Mouse (Mus musculus) forebrain, embryonic 11.5 days (tissue): ENCODE data around the gene Pip5kl1. TPM values are rescaled to one million over a fixed set of nuclear protein-coding genes. Genes with fewer than 3 reads are reported as not detected.

ENCODE experiments used
- ATAC-seq: fragments of 200-750 bp; cut with Nextera tagmentation; replicated peaks from 2 replicates; pipeline ENCODE4 v1.8.0; 2017; ENCODE audit warnings: moderate TSS enrichment; ENCODE audit not compliant: low FRiP score
- DNase-seq: peaks from one replicate; pipeline ENCODE4 v3.0.0-alpha.2; 2017; ENCODE audit warnings: low spot score
- H3K27ac ChIP-seq: fragments of 300-500 bp; sonication (generic); 2 replicates; pipeline ENCODE4 v1.5.1; 2014; ENCODE audit warnings: low read depth, low read length
- H3K27me3 ChIP-seq: fragments of 300-500 bp; sonication (generic); 2 replicates; pipeline ENCODE4 v1.6.1; 2014; ENCODE audit warnings: mild to moderate bottlenecking, low read length, mixed read lengths; ENCODE audit not compliant: control insufficient read depth, insufficient read depth
- H3K36me3 ChIP-seq: fragments of 300-500 bp; sonication (generic); 2 replicates; pipeline ENCODE4 v1.6.1; 2014; ENCODE audit warnings: mild to moderate bottlenecking, low read length, moderate library complexity, mixed read lengths; ENCODE audit not compliant: control insufficient read depth, insufficient read depth
- H3K4me1 ChIP-seq: fragments of 300-500 bp; sonication (generic); replicated peaks from 2 replicates; pipeline ENCODE4 v1.6.1; 2014; ENCODE audit warnings: low read length, mixed read lengths; ENCODE audit not compliant: control insufficient read depth, insufficient read depth
- H3K4me2 ChIP-seq: fragments of 300-500 bp; sonication (generic); 2 replicates; pipeline ENCODE4 v1.6.1; 2014; ENCODE audit warnings: low read depth, mild to moderate bottlenecking, low read length, moderate library complexity, mixed read lengths; ENCODE audit not compliant: severe bottlenecking
- H3K4me3 ChIP-seq: fragments of 300-500 bp; sonication (generic); 2 replicates; pipeline ENCODE4 v1.5.1; 2014; ENCODE audit warnings: low read depth, low read length
- H3K9ac ChIP-seq: fragments of 300-500 bp; sonication (generic); 2 replicates; pipeline ENCODE4 v1.6.1; 2014; ENCODE audit warnings: low read length
- H3K9me3 ChIP-seq: fragments of 300-500 bp; sonication (generic); 2 replicates; pipeline ENCODE4 v1.6.1; 2016; ENCODE audit warnings: low read length, mixed read lengths; ENCODE audit not compliant: control insufficient read depth
- WGBS: fragments of 180-500 bp; shearing (Covaris S2); extraction: QIAGEN DNeasy Blood & Tissue Kit; methylation state at CpG from one replicate; pipeline ENCODE4 v1.1.7; 2014; 5-methylcytosine and 5-hydroxymethylcytosine counted together
- polyA plus RNA-seq: library from polyadenylated mRNA; unstranded; fragments of >200 nt; fragmentation: Nextera tagmentation; extraction: Ambion mirVana; gene quantifications from 2 replicates; pipeline ENCODE4 v1.2.1, GENCODE M21; 2014

Gene Pip5kl1
- polyA plus RNA-seq, 1 experiment from 2014 or later, result 1.8 TPM

DNA sequence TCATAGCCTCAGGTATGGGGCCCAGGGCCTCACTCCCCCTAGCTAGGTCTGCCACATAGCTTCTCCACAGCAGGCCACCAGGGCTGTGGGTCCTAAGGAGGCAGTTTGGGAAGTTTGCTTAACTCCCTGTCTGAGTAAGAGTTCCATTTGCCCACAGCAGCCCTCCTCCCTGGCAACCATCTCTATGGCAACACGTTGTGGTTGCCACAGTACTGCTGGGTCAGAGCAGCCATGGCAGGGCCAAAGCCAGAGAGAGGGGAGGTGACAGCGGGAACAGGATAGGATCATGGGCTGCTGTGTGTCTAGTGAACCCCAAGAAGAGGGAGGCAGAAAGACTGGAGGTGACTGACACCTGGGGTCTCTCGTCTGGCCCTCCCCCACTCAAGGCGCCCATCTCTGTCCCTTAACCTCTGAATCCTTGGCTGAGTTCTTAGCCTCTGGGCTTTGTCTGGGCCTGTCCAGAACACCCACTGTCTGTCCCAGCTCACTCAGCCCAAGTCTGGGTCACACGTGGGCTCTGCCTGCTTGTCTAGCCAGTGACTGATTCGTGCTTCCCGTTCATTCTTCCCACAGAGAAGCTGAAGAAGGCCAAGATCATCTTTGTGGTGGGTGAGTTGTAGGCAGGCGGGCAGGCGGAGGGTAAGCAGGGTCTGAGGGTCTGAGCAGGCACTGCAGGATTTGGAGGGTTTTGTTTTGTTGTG, 54.8 kb downstream of the Pip5kl1 start:
- Histone ChIP-seq H3K4me1 (peaks cover 18% of the 10 kb centered on the region), H3K27me3 (no peaks in the 10 kb centered on the region), H3K4me2 (peak overlapping the region; percentile 26; the same call in 1 of the 2 replicates), H3K4me3 (no peak overlapping the region), H3K27ac (peak overlapping the region; percentile 12), H3K9ac (peak overlapping the region; percentile 45), H3K36me3 (no peaks in the 10 kb centered on the region), H3K9me3 (no peaks in the 10 kb centered on the region)
- peak; percentile 56 for ATAC-seq
- peak; percentile 84 for DNase-seq
- WGBS, result 28% methylated on average over 9 of the region's 9 CpGs

- 77% methylated on average over 8 of the region's 9 CpGs for WGBS
- H3K4me2 ChIP-seq, result no peak overlapping the region; the same call in 1 of the 2 replicates
- no peaks in the 10 kb centered on the region for H3K9me3 ChIP-seq
- H3K4me3 ChIP-seq, result no peak overlapping the region
- H3K27ac ChIP-seq, result no peak overlapping the region
- no peaks in the 10 kb centered on the region for H3K36me3 ChIP-seq
- no peak for DNase-seq
- peaks cover 18% of the 10 kb centered on the region for H3K4me1 ChIP-seq
- H3K9ac ChIP-seq, result no peak overlapping the region; the same call in 1 of the 2 replicates
- ATAC-seq, result no peak
- no peaks in the 10 kb centered on the region for H3K27me3 ChIP-seq
Measured at GRCm38 (mm10) chr2:32630036-32630435, 55.4 kb downstream of the Pip5kl1 start.

GRCm38 (mm10) chr2:32631046-32631445, 56.4 kb downstream of the Pip5kl1 start:
- Histone ChIP-seq H3K27ac (no peak overlapping the region), H3K9me3 (no peaks in the 10 kb centered on the region), H3K4me3 (no peak overlapping the region), H3K4me2 (no peak overlapping the region), H3K36me3 (no peaks in the 10 kb centered on the region), H3K27me3 (no peaks in the 10 kb centered on the region), H3K4me1 (peaks cover 13% of the 10 kb centered on the region), H3K9ac (no peak overlapping the region)
- no peak for ATAC-seq
- DNase-seq, result no peak
- 86% methylated on average over 10 of the region's 10 CpGs for WGBS

DNA sequence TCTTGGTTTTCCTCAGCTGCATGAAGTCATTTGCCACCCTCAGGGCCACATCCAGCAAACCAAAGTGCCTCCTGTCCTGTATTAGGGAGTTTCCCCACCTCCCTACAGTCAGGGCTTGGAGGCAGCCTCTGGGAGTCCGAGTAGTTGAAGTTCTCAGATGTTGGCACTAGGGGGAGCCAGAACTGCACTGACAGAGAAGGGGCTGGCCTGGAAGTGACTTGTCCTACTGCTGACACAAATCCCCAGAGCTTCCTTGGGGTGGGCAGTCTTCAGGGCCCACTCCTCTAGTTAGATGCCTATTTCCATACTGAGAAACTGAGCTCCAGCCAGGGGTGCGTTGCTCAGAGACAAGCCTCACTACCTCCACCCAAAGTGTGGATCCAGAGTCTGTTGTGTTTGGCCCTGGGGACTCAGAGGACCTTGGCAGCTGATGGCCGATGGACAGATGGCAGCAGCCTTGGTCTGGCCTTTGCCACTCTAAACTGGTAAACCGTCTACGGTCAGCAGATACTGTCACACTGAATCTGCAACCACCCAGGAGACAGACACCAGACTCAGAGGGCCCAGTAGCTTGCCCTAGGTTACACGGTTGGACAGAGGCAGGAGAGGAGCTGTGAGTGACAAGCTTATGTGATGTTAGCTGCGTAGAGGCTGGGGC, 57.3 kb downstream of the Pip5kl1 start:
- Histone ChIP-seq H3K9ac (no peak overlapping the region), H3K36me3 (no peaks in the 10 kb centered on the region), H3K4me3 (no peak overlapping the region), H3K27ac (no peak overlapping the region), H3K4me1 (peaks cover 13% of the 10 kb centered on the region), H3K4me2 (no peak overlapping the region), H3K27me3 (no peaks in the 10 kb centered on the region), H3K9me3 (no peaks in the 10 kb centered on the region)
- ATAC-seq (no peak; the same call in 1 of the 2 replicates), DNase-seq (peak; percentile 87)
- WGBS, result 60% methylated on average over 7 of the region's 7 CpGs

Other genes starting within 250 kb of the Pip5kl1 start
- gene Ciz1, start 222.5 kb upstream of the Pip5kl1 start, polyA plus RNA-seq, result 62.6 and 69.0 TPM in 2 replicates
- 12.4 and 12.8 TPM in 2 replicates for gene Dnm1, start 221.5 kb upstream of the Pip5kl1 start, polyA plus RNA-seq
- 37.7 and 45.4 TPM in 2 replicates for gene 1110008P14Rik, start 192.9 kb upstream of the Pip5kl1 start, polyA plus RNA-seq
- 0.28 TPM in 1 of 2 replicates, not detected in the other for gene Lcn2, start 186.5 kb upstream of the Pip5kl1 start, polyA plus RNA-seq
- 28.0 and 29.4 TPM in 2 replicates for gene Ptges2, start 178.9 kb upstream of the Pip5kl1 start, polyA plus RNA-seq
- gene Naif1, start 124.3 kb upstream of the Pip5kl1 start, polyA plus RNA-seq, result 6.6 and 7.1 TPM in 2 replicates
- 25.9 and 26.6 TPM in 2 replicates for gene Slc25a25, start 123.4 kb upstream of the Pip5kl1 start, polyA plus RNA-seq
- gene Fam102a, start 39.5 kb upstream of the Pip5kl1 start, polyA plus RNA-seq, result 10.4 and 10.6 TPM in 2 replicates
- gene Dpm2, start 3.9 kb upstream of the Pip5kl1 start, polyA plus RNA-seq, result 98.9 and 102 TPM in 2 replicates
- 0.35 TPM in 1 of 2 replicates, not detected in the other for gene 9430097D07Rik, start 887 bp downstream of the Pip5kl1 start, polyA plus RNA-seq
- 15.4 and 16.7 TPM in 2 replicates for gene St6galnac4, start 12.3 kb downstream of the Pip5kl1 start, polyA plus RNA-seq
- 4.7 and 5.1 TPM in 2 replicates for gene St6galnac6, start 24.9 kb downstream of the Pip5kl1 start, polyA plus RNA-seq
- 18.9 and 20.6 TPM in 2 replicates for gene Ak1, start 47.0 kb downstream of the Pip5kl1 start, polyA plus RNA-seq
- gene Eng, start 71.8 kb downstream of the Pip5kl1 start, polyA plus RNA-seq, result 25.5 and 25.9 TPM in 2 replicates
- 21.9 and 22.3 TPM in 2 replicates for gene Fpgs, start 129.3 kb downstream of the Pip5kl1 start, polyA plus RNA-seq
- 79.2 and 95.7 TPM in 2 replicates for gene Cdk9, start 138.3 kb downstream of the Pip5kl1 start, polyA plus RNA-seq
- gene Sh2d3c, start 146.3 kb downstream of the Pip5kl1 start, polyA plus RNA-seq, result 33.2 and 33.7 TPM in 2 replicates
- gene 6330409D20Rik, start 166.2 kb downstream of the Pip5kl1 start, polyA plus RNA-seq, result 2.1 and 2.3 TPM in 2 replicates
- 56.8 and 68.3 TPM in 2 replicates for gene Tor2a, start 182.4 kb downstream of the Pip5kl1 start, polyA plus RNA-seq
- gene Ttc16, start 200.8 kb downstream of the Pip5kl1 start, polyA plus RNA-seq, result 0.80 and 0.84 TPM in 2 replicates
- 3.3 and 4.6 TPM in 2 replicates for gene Ptrh1, start 201.0 kb downstream of the Pip5kl1 start, polyA plus RNA-seq
- 0.33 and 0.87 TPM in 2 replicates for gene Cfap157, start 209.6 kb downstream of the Pip5kl1 start, polyA plus RNA-seq